Mouse (Mus musculus) kidney, adult 10 weeks (tissue): ENCODE measurements around the gene Bmpr1a. TPM values are rescaled to one million over a fixed set of nuclear protein-coding genes. Genes with fewer than 3 reads are reported as not detected.

Experiments used
- polyA plus RNA-seq: library from polyadenylated mRNA; stranded (reverse); fragments of 350-450 nt; fragmentation: Illumina TruSeq; extraction: RNeasy Lipid Tissue Mini Kit (QIAGEN cat#74804); gene quantifications from one replicate; pipeline ENCODE4 v1.2.3, GENCODE M21; 2014; ENCODE audit warnings: low read depth, low replicate concordance

Bmpr1a gene
- 114 TPM for polyA plus RNA-seq

GRCm38 (mm10) chr14:34503325-34503647 lies at the start of gene Bmpr1a:
Gene Bmpr1a (minus strand): TSS chr14:34503341.

GRCm38 (mm10) chr14:34522701-34523100 lies 19.6 kb upstream of the Bmpr1a start, which contains the start of gene 9230112D13Rik:
Gene 9230112D13Rik (minus strand): TSS chr14:34522801.

DNA sequence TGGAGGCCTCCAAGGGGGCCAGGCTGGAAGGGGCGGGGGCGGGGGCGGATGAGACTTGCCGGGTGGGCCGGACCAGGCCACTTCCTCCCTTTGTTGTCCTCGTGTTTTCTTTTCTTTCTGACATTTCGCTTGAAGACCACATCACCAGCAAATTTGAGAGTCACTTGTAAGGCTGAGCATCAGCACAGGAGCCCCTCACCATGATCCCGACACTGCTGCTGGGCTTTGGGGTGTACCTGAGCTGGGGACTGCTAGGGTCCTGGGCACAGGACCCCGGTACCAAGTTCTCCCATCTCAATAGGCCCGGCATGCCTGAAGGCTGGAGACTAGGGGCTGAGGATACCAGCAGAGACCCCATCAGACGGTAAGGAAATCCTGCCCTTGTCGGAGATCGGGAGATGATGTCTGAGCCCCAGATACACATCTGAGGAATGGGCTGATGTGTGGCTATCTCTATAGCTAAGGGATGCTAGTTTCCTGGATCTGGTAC lies 127.7 kb downstream of the Bmpr1a start, which contains the start of gene Mmrn2:
Mmrn2 (plus strand) TSS at position 51 of the 490 bp plus-strand sequence.

DNA sequence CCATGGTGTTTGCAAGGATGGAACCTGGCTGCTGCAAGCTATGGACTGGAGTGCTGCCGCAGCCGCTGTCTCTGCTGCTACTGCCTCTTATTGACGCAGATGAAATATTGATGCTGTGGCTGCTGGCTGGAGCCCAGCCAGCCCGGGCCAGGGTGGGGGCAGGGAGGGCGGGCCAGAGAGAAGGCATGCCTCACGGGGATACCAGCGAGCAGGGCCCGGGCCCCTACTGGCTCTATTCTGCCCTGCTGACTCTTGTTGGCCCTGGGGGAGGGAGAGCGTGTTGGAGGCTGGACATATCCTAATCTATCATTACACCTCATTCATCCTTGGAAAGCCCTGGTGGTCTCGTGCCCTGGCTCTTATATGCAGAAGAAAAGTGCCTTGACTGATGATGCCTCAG lies 128.6 kb downstream of the Bmpr1a start, which contains the start of gene Sncg:
Sncg (minus strand) TSS at position 213 of the 400 bp plus-strand sequence.

Other genes starting within 250 kb of the Bmpr1a start
- gene Shld2, start 192.8 kb downstream of the Bmpr1a start, polyA plus RNA-seq = 27.7 TPM
- gene Glud1, start 192.6 kb downstream of the Bmpr1a start, polyA plus RNA-seq = 641 TPM
- gene Fam25c, start 147.9 kb downstream of the Bmpr1a start, polyA plus RNA-seq = not detected
- not detected for gene Sncg, start 128.6 kb downstream of the Bmpr1a start, polyA plus RNA-seq
- gene Mmrn2, start 127.9 kb downstream of the Bmpr1a start, polyA plus RNA-seq = 13.1 TPM
- gene 9230112D13Rik, start 19.5 kb upstream of the Bmpr1a start, polyA plus RNA-seq = not detected
- 1.1 TPM for gene Ldb3, start 85.3 kb upstream of the Bmpr1a start, polyA plus RNA-seq
- gene Opn4, start 96.8 kb upstream of the Bmpr1a start, polyA plus RNA-seq = not detected
- 117 TPM for gene Wapl, start 170.6 kb upstream of the Bmpr1a start, polyA plus RNA-seq